Mouse (Mus musculus) MEL (cell line): ENCODE measurements at regions not wholly inside any gene's neighbourhood (a gene's known extent, or its start where the extent isn't known, plus 50 kb on each side); places are given as distances from the start of the nearest gene placed in this dataset.

Experiments used
- DNase-seq: peaks from one replicate; pipeline ENCODE4 v3.0.0; 2011; ENCODE audit warnings: low read depth, low spot score
- H3K27ac ChIP-seq: 2 replicates; pipeline ENCODE4 v1.5.1; 2012; ENCODE audit warnings: low read depth, mild to moderate bottlenecking, control low read depth, low read length, moderate library complexity; ENCODE audit not compliant: control insufficient read depth
- H3K27me3 ChIP-seq, 2 experiments: fragments of 150-350 bp in 1 of 2; sonication (generic) in 1 of 2; 2 replicates each; pipeline ENCODE4 v1.6.1; 2012; ENCODE audit warnings: low read length in 2 of 2, mild to moderate bottlenecking in 2 of 2, improper control_type of control experiment in 1 of 2, moderate library complexity in 1 of 2; ENCODE audit not compliant: insufficient read depth in 2 of 2, control insufficient read depth in 1 of 2
- H3K36me3 ChIP-seq, 2 experiments: 2 replicates each; pipeline ENCODE4 v1.6.1; 2012 to 2014; ENCODE audit warnings: low read length in 2 of 2, improper control_type of control experiment in 1 of 2, inconsistent platforms in 1 of 2, mild to moderate bottlenecking in 1 of 2; ENCODE audit not compliant: insufficient read depth in 2 of 2, control insufficient read depth in 1 of 2
- H3K4me1 ChIP-seq, 2 experiments: fragments of 150-350 bp in 1 of 2; sonication (generic) in 1 of 2; 2 replicates each; pipeline ENCODE4 v1.6.1; 2012; ENCODE audit warnings: low read length in 2 of 2, improper control_type of control experiment in 1 of 2, mild to moderate bottlenecking in 1 of 2; ENCODE audit not compliant: insufficient read depth in 2 of 2, control insufficient read depth in 1 of 2
- H3K4me3 ChIP-seq, 2 experiments: fragments of 150-350 bp in 1 of 2; sonication (generic) in 1 of 2; 2 replicates each; pipeline ENCODE4 v1.5.1; 2012; ENCODE audit warnings: low read depth in 2 of 2, low read length in 2 of 2, mild to moderate bottlenecking in 2 of 2, moderate library complexity in 2 of 2, control low read depth in 1 of 2, improper control_type of control experiment in 1 of 2; ENCODE audit not compliant: control insufficient read depth in 1 of 2, insufficient read depth in 1 of 2
- H3K79me2 ChIP-seq: 2 replicates; pipeline ENCODE4 v1.6.1; 2012; ENCODE audit warnings: mild to moderate bottlenecking, low read length, moderate library complexity; ENCODE audit not compliant: control insufficient read depth, poor library complexity, insufficient read depth
- H3K9ac ChIP-seq: 2 replicates; pipeline ENCODE4 v1.6.1; 2012; ENCODE audit warnings: low read depth, mild to moderate bottlenecking, control low read depth, low read length, moderate library complexity; ENCODE audit not compliant: control insufficient read depth, poor library complexity, severe bottlenecking
- H3K9me3 ChIP-seq: fragments of 150-350 bp; sonication (generic); replicated peaks from 2 replicates; pipeline ENCODE4 v1.6.1; 2012; ENCODE audit warnings: mild to moderate bottlenecking, low read length, improper control_type of control experiment, moderate library complexity; ENCODE audit not compliant: insufficient read depth
- BHLHE40 ChIP-seq: IDR thresholded peaks from 2 replicates; pipeline ENCODE4 v1.6.1; 2012; ENCODE audit warnings: low read depth, mild to moderate bottlenecking, inconsistent platforms, low read length, improper control_type of control experiment, borderline replicate concordance
- EP300 ChIP-seq, 2 experiments: IDR thresholded peaks; 2 replicates each; pipeline ENCODE4 v1.6.1; 2011; ENCODE audit warnings: improper control_type of control experiment in 2 of 2, low read length in 2 of 2, low read depth in 1 of 2, mild to moderate bottlenecking in 1 of 2
- MAZ ChIP-seq: IDR thresholded peaks from 2 replicates; pipeline ENCODE4 v1.6.1; 2012; ENCODE audit warnings: low read depth, mild to moderate bottlenecking, inconsistent platforms, low read length, improper control_type of control experiment
- POLR2AphosphoS2 ChIP-seq: IDR thresholded peaks from 2 replicates; pipeline ENCODE4 v1.6.1; 2011; ENCODE audit warnings: low read length, improper control_type of control experiment
- POLR2AphosphoS5 ChIP-seq: IDR thresholded peaks from 2 replicates; pipeline ENCODE4 v1.6.1; 2012; ENCODE audit warnings: low read depth, borderline replicate concordance, mild to moderate bottlenecking, inconsistent platforms, low read length, moderate library complexity, mixed read lengths
- RCOR1 ChIP-seq: IDR thresholded peaks from 2 replicates; pipeline ENCODE4 v1.6.1; 2012; ENCODE audit warnings: low read depth, mild to moderate bottlenecking, inconsistent platforms, low read length, improper control_type of control experiment
- SIN3A ChIP-seq: IDR thresholded peaks from 2 replicates; pipeline ENCODE4 v1.6.1; 2012; ENCODE audit warnings: low read length, improper control_type of control experiment, inconsistent platforms
- ZMIZ1 ChIP-seq: IDR thresholded peaks from 2 replicates; pipeline ENCODE4 v1.6.1; 2012; ENCODE audit warnings: low read depth, mild to moderate bottlenecking, inconsistent platforms, low read length, improper control_type of control experiment, moderate library complexity

DNA sequence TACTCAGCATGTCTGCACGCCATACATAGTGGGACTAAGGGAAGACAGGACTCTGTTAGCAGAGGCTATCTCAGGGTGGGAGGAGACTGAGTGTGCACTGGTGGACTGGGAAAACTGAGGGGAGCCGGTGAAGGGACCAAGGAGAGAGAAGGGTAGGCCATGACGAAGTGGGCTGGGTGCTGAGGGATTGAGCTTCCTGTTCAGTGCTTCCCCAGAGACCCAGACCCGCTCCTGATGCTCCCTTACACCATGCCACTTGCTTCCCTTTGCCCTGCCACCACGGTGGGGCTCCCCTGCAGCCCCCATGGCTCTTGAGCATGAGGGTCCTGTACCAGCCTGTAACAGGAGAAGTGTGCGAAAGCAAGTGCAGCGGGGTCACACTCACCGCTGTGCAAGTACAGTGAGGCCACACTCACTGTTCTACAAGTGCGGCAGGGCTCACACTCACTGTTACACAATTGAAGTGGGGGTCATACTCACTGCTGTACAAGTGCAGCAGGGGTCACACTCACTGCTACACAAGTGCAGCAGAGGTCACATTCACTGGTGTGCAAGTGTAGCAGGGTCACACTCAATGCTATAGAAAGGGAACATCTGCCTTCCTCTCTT, 53.1 kb upstream of the Slco4a1 start:
- no peaks in the 10 kb centered on the region for H3K4me1 ChIP-seq
- no peak overlapping the region for H3K4me3 ChIP-seq
- no peaks in the 10 kb centered on the region for H3K36me3 ChIP-seq
- H3K27ac ChIP-seq = no peak overlapping the region
- H3K79me2 ChIP-seq = no peaks in the 10 kb centered on the region
- H3K9me3 ChIP-seq = no peaks in the 10 kb centered on the region
- DNase-seq = no peak
- no peak for TF ChIP-seq POLR2AphosphoS2
- peaks cover 3 to 4% of the 10 kb centered on the region in 2 experiments; a peak in 3 of 4 replicates for H3K27me3 ChIP-seq
- no peak overlapping the region for H3K9ac ChIP-seq

DNA sequence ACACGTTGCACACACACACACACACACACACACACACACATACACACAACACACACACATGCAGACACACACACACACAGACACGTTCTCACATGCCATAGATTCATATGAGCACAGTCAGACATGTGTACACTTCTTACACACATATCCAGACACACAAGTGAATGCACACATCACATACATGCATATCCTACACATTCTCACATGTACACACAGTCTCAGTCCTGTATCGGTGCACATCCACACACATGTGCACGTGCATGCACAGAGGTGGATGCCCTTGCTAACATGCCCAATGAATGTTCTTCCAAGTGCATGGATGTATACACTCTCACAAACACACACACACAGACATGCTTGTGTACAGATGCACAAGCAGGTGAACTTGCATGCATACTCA, 53.6 kb upstream of the Slco4a1 start:
- no peak for DNase-seq
- Histone ChIP-seq H3K36me3 (no peaks in the 10 kb centered on the region), H3K79me2 (no peaks in the 10 kb centered on the region), H3K9me3 (no peaks in the 10 kb centered on the region), H3K4me3 (no peak overlapping the region), H3K27ac (no peak overlapping the region), H3K4me1 (no peaks in the 10 kb centered on the region), H3K27me3 (peaks cover 3 to 4% of the 10 kb centered on the region in 2 experiments; a peak in 3 of 4 replicates), H3K9ac (no peak overlapping the region)
- peak; percentile 72; the same call in 1 of the 2 replicates for TF ChIP-seq POLR2AphosphoS5
- TF ChIP-seq MAZ = no peak

- Histone ChIP-seq H3K9me3 (no peaks in the 10 kb centered on the region), H3K36me3 (no peaks in the 10 kb centered on the region), H3K79me2 (no peaks in the 10 kb centered on the region), H3K4me3 (no peak overlapping the region), H3K27ac (no peak overlapping the region), H3K4me1 (no peaks in the 10 kb centered on the region), H3K27me3 (peaks cover 3 to 4% of the 10 kb centered on the region in 2 experiments; a peak in 3 of 4 replicates), H3K9ac (no peak overlapping the region)
- no peak for DNase-seq
- TF ChIP-seq RCOR1 = no peak
- no peak for TF ChIP-seq ZMIZ1
- no peak for TF ChIP-seq BHLHE40
- TF ChIP-seq EP300 (IDR thresholded peaks at IDR 0.05; ENCODE audit: low read depth in 1 of 2, low read length in 2 of 2) = no peak
- TF ChIP-seq SIN3A = no peak
Observed at GRCm38 (mm10) chr2:180401409-180402391, 54.3 kb upstream of the Slco4a1 start.
